Mouse (Mus musculus) CD4-positive, CD25-positive, alpha-beta regulatory T cell, adult 2 months (primary cell): Measurements from ENCODE around the gene Wipf3.

ENCODE experiments used
- DNase-seq: peaks from one replicate; pipeline ENCODE4 v3.0.0-alpha.2; 2012; ENCODE audit warnings: low read depth, low spot score

Gene Wipf3

GRCm38 (mm10) chr6:54531048-54531481 is 101.7 kb downstream of the Wipf3 start:
- no peak for DNase-seq

DNA sequence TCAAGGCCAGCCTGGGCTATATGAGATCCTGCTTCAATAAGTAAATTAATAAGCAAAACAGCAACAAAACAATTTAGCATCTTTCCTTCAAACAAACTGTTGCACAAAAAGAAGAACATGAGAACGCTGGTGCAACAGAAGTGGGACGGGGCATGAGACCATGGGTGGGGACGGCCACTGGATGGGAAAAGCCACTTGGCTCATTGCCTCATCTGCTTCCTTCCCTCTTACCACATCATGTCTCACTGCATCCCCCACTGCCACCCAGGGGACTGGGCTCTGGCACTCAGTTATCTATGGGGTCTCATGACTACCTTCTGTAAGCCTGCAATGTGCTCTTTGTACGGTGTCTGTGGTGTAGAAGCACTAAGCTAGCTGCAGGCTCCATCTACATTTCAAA is 106.1 kb downstream of the Wipf3 start:
- no peak for DNase-seq

DNA sequence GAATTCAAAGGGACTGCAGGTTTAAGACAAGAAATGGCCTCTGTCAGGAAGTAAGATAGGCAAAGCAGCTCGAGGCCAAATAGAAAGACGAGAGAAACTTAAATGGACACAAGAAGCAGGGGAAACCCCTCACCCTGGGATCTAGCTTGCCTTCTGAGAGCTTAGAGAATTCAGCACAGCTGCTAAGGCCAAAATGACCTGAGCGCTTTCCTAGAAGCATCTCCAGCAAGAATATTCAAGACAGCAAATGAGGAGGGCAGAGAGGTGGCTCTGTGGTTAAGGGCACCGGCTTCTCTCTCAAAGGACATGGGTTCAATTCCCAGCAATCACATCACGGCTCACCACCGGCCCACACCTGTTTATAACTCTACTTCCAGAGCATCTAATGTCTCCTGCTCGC is 107.7 kb downstream of the Wipf3 start:
- DNase-seq, result no peak

- DNase-seq, result no peak
Measured at GRCm38 (mm10) chr6:54538773-54539173, 109.4 kb downstream of the Wipf3 start.

- no peak for DNase-seq
Measured at GRCm38 (mm10) chr6:54539396-54539795, 110.0 kb downstream of the Wipf3 start.

DNA sequence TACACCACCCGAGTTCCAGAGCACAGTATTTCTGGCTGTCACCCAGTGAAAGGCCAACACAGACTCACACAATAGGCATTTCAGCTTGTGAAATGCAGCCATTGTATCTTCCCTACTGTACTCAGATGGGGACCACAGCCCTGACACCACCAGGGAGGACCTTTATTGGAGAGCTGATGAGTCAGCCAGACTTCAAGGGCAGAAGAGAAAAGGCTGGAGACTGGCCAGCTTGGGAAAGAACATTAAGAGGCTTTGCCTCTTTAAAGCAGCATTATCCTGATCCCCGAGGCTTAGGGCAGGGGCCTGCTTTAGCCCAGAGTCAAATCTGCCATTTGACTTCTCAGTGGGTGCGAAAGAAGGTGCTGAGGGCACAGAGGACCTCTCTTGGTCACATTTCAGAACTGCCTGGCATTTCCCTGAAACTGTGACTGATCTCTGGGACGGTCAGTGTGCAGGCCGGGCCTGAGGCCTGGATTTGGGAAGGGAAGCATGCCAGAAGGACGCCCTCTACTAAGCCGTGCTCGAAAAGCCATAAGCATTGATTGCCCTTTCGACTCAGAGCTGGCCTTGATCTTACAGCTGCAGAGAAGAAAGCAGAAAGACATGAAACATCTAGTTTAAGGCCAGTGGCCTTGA is 111.0 kb downstream of the Wipf3 start:
- DNase-seq, result no peak

GRCm38 (mm10) chr6:54542836-54543235 is 113.4 kb downstream of the Wipf3 start:
- no peak for DNase-seq

- no peak for DNase-seq
Measured at GRCm38 (mm10) chr6:54543646-54544045, 114.2 kb downstream of the Wipf3 start.

DNA sequence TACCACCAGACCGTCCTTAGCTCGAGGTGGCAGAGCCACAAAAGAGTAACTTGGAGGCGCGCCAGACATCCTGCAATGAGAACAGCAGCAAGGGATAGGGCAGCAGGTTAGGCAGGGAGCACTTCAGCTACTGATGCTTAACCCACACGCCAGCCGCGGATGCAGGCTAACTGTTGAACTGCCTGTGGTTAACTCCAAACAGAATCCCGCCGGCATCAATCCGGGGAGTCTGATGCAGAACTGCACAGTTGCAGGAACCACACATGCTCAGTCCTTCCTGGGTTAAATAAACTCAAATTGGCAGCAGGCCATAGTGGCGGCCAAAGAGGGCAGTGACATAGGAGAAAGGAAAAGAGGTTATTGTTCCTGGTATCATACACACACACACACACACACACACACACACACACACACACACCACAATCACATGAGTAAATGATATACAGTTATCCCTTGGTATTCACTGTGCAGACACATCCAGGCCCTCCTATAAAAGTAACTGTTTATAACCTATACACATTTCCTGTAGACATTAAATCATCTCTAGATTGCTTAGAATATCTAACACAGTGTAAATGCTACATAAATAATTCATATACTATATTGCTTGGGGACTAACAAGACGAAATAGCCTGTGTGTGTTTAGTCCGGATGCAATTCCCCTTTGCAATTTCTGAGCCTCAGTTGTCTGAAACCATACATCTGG is 119.1 kb downstream of the Wipf3 start:
- no peak for DNase-seq

DNA sequence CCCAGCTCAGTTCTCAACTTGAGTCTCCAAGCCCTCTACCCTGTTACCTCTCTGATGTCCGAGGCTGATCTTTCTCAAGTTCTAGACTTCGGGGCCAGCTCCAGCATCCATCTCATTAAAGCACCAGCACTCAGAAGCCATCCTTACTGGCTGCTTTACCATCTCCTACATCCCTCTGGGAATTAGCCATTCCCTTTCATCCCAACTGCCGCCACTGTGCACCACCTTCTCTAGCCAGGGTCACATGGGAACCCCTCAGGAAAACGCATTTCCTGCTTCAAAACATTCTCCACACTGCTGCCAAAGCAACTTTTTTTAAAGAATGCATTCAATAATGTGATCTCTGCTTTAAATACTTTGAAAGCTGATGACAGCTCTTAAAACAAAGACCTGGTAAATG is 119.9 kb downstream of the Wipf3 start:
- no peak for DNase-seq

DNA sequence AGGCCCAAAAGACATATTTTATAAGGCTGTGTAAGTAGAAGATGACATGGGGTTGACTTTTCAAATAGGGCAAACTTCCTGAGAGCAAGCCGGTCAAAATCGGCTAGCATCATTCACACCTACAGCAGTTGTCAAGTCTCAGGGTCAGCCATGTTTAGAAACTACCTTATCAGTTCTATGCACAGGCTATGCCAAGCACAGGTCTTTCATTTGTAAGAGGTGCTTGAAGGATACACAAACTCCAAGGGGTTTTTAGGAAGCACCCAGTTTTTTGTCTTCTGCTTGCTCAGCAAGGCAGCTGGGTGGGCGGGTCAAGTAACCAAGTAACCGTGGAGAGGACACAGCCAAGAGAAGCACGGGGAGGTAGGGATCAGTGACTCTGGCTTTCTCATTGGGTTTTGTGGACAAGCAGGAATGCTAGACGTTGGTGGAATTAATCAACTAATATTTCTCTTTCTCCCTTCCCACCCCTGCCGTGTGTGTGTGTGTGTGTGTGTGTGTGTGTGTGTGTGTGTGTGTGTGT is 121.5 kb downstream of the Wipf3 start:
- no peak for DNase-seq

GRCm38 (mm10) chr6:54552721-54553413 is 123.5 kb downstream of the Wipf3 start:
- no peak for DNase-seq
